Mouse (Mus musculus): ENCODE data around the gene Wbp1l. TPM values are rescaled to one million over a fixed set of nuclear protein-coding genes. Genes with fewer than 3 reads are reported as not detected.

Wbp1l gene
- total RNA-seq (2023): 63.6 TPM

DNA sequence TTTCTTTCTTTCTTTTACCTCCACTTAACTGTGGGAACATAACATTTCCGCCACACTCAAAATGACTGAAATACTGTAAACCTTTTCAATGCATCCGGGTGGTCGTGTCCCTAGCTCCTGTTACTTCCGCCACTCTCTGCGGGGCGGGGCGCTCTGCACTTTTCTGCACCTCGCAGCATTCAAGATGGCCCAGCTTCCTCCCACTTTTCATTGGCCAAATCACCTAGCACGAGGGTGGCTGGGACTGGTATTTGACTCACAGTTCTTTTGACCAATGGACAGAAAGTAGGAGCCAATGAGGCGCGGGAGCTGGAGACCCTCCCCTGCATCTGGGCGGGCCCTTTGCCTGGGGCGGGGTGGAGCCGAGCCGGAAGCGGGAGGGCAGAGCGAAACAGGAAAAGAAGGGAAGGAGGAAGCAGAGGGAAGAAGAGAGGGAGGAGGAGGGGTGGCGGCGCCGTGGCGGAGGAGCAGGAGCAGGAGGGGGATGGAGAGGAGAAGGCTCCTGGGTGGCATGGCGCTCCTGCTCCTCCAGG is at the start of gene Wbp1l:
Gene Wbp1l (plus strand): TSS at position 365 of the 533 bp plus-strand sequence.

DNA sequence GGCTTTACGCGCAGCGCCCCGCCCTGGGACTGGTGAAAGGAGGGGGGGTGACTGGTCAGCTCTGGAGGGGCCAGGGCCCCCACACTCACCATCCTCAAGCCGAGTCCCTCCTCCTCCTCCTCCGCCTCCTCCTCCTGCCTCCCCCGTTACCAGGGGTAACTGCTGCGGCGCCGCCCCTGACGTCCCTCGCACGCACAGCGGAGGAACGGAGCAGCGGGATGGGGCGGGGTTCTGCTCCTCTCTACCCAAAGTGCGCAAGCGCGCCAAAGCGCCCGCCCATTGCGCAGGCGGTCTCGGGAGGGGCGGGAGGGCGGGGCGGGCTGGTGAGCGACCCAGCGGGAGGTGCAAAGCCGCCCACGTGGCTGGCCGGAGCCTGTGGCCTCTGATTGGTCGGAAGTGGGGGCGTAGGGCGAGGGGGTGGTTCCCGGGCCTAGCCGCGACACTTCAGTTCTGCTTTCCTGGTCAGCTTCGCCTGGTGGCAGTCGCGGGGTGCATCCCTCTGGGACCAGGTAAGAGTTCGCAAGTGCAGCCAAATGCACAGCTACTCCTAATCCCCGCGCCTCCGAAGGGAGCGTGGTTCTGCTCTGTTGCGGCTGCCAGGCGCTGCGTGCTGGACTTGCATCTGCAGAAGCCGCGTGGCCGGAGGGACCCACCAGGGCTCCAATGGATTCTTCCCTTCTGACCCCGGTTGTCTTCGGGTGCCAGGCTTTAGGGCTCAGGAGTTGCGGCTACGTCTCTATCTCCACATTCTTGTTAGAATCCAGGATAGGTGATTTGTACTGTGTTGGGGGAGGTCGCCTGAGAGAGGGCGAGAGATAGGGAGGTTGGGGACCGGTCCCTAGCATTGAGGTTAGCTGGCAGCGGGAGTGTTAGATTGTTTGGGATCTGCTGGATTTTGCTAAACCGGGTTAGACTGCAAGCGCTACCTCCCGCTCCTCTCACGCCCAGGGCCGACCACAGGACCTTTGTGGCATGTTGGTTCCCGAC is 25.6 kb upstream of the Wbp1l start, which contains the start of the genes Arl3 and Sfxn2:
Gene Arl3 (minus strand): TSS at position 248 of the 987 bp plus-strand sequence.
Gene Sfxn2 (plus strand): TSS at position 415 of the 987 bp plus-strand sequence.

DNA sequence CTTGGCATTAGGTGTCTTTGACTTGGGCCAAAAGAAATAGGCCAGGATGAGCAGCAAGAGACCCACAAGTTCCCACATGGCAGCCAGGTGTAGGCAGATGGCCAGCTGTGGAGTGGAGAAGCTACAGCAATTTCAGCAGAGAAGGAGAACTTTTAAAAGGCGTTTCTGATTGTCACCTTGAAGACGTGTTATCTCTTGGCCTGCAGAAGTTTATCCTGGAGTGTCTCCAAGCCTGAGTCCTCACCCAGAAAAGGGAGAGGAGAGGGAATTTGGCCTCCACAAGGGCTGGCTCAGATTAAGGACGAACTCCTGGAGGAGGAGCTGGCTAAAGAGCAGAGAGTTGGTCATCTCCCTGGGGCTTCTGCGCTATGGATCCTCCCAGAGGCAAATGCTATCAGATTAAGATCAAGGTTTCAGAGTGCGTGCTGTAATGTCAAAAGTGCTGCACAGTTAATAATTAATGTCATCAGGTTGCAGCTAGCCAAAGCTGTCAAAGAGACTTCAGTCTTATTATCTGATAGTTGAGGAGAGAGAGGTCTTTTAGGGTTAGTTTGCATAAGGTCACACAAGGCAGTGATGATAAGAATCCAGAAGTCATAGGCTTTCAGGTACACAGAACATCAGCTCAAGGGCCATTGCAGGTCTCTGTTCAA is 74.0 kb downstream of the Wbp1l start, which contains the start of gene Cyp17a1:
Gene Cyp17a1 (minus strand): TSS at position 407 of the 653 bp plus-strand sequence.

DNA sequence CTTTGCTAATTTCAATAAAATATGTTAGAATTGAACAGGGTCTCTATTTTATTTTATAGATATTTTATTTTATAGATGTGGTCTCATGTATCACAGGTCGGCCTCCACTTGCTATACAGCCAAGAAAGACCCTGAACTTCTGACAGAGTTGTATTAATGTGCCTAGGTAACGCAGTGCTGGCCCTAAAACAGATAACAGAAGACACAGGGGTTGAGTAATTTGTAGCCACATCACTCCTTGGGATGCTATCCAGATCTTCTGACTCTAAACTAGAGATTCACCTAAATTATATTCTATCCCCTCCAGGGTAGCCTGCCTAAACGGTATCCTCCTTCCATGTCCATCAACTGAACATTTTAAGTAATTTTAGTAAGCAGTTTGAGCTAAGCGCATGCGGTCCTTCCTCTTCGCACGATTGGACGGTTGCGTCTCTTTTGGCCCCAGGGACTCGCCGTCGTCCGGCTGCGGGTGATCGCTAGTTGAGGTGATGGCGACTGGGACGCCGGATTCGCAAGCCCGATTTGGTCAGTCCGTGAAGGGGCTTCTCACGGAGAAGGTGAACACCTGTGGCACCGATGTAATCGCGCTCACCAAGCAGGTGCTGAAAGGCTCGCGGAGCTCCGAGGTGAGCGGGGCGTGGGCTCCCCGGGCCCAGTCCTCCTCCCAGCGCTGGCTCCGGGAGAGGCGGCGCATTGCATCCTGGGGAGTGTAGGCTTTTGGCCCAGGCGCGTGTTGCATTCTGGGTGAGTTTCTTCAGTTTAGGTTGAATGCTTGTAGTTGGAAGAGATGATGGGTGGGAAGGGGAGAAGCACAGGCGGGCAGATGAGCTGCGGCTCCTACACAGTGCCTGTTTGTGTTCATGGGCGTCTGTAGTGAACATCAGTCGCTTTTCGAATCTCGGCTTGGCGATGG is 90.8 kb downstream of the Wbp1l start, which contains the start of gene Borcs7:
Gene Borcs7 (plus strand): TSS at position 447 of the 913 bp plus-strand sequence.

Other genes with a start within 250 kb of the Wbp1l start
- gene 2310034G01Rik, start 248.8 kb upstream of the Wbp1l start, total RNA-seq (2023): not detected
- gene Actr1a, start 203.3 kb upstream of the Wbp1l start, total RNA-seq (2023): 88.7 TPM
- 35.1 TPM for gene Sufu, start 202.2 kb upstream of the Wbp1l start, total RNA-seq (2023)
- gene Trim8, start 97.4 kb upstream of the Wbp1l start, total RNA-seq (2023): 54.3 TPM
- 18.2 TPM for gene Arl3, start 25.9 kb upstream of the Wbp1l start, total RNA-seq (2023)
- gene Sfxn2, start 25.7 kb upstream of the Wbp1l start, total RNA-seq (2023): 12.9 TPM
- not detected for gene Cyp17a1, start 74.1 kb downstream of the Wbp1l start, total RNA-seq (2023)
- gene Borcs7, start 90.8 kb downstream of the Wbp1l start, total RNA-seq (2023): 4.1 TPM
- gene As3mt, start 108.4 kb downstream of the Wbp1l start, total RNA-seq (2023): 30.0 TPM
- 7.3 TPM for gene Cnnm2, start 162.5 kb downstream of the Wbp1l start, total RNA-seq (2023)

All from CD8-positive naive resting alpha-beta T cell, adult 57 days (primary cell).